10 mouse cellular contexts compared by ENCODE assay signal in genomic region chr3:120886063-120886841, GRCm38 (mm10).
A peak's percentile ranks its signal among the peaks of the same experiment; 100 is the strongest.
DNase-seq lines count a peak whose midpoint lies in the region; ATAC-seq and TF ChIP-seq lines count a peak whose summit lies in the region.
"Had no signal": no experiment of that assay in that cellular context is flagged by ENCODE, and none has a peak within 500 bp of the region (broad histone marks: within the 10 kb centered on the region; RNA-seq: fewer than 3 reads in every experiment).

No protein-coding gene starts in this region.

- H3K4me3 ChIP-seq in heart, embryonic 12.5 days, result no peak overlapping the region
- peak overlapping the region; percentile 5; the same call in 1 of the 2 replicates for H3K4me3 ChIP-seq in forebrain, postnatal 0 days (ENCODE audit: low read depth, low read length)
- H3K4me3 ChIP-seq: megakaryocyte, embryonic 14.5 days had no signal

- 49% methylated on average over 20 of the region's 20 CpGs for WGBS in heart, embryonic 12.5 days
- WGBS in forebrain, postnatal 0 days, result 53% methylated on average over 20 of the region's 20 CpGs

- H3K36me3 ChIP-seq in heart, embryonic 12.5 days, result no peaks in the 10 kb centered on the region
- H3K36me3 ChIP-seq in forebrain, postnatal 0 days (ENCODE audit: insufficient read depth), result no peaks in the 10 kb centered on the region

- no peak for TF ChIP-seq CTCF in forebrain, postnatal 0 days (IDR thresholded peaks at IDR 0.05; ENCODE audit: low read depth)

- H3K27me3 ChIP-seq in heart, embryonic 12.5 days (replicated peaks), result no peaks in the 10 kb centered on the region
- H3K27me3 ChIP-seq in forebrain, postnatal 0 days (ENCODE audit: insufficient read depth, low read length), result no peaks in the 10 kb centered on the region; the same call in 1 of the 2 replicates
- H3K27me3 ChIP-seq: megakaryocyte, embryonic 14.5 days had no signal

- H3K4me2 ChIP-seq in heart, embryonic 12.5 days, result peak overlapping the region; percentile 45
- peak overlapping the region; percentile 30 for H3K4me2 ChIP-seq in forebrain, postnatal 0 days (ENCODE audit: low read depth)

- no peaks in the 10 kb centered on the region for H3K9me3 ChIP-seq in heart, embryonic 12.5 days (replicated peaks)
- no peaks in the 10 kb centered on the region for H3K9me3 ChIP-seq in forebrain, postnatal 0 days (ENCODE audit: low read length)

- ATAC-seq in heart, embryonic 12.5 days (ENCODE audit: insufficient number of reproducible peaks, low FRiP score), result no peak; the same call in 1 of the 2 replicates
- peak; percentile 86 for ATAC-seq in forebrain, postnatal 0 days

- no peak for DNase-seq in heart, adult 9 months (ENCODE audit: low spot score in 2 of 2)
- peak; percentile 75 for DNase-seq in cerebellum, adult 11-12 months
- DNase-seq in forebrain, postnatal 0 days, result peak; percentile 74
- peak; percentile 73 to 94 for DNase-seq in left cerebral cortex, postnatal 25 days (ENCODE audit: low spot score in 2 of 2)
- no peak for DNase-seq in urinary bladder, postnatal 36 days (ENCODE audit: low spot score in 2 of 2)
- DNase-seq in kidney, postnatal 10 days, result no peak
- DNase-seq in thymus, postnatal 14 days, result no peak
- DNase-seq: adrenal gland, postnatal 36 days had no signal

- intact Hi-C loops in left cerebral cortex, postnatal 25 days (cut with DNase I), result loop anchor here (1.0 to 5.0 kb wide), 4 partner anchors 97 to 445 kb away; no protein-coding TSS in a partner anchor

- H3K9ac ChIP-seq in heart, embryonic 12.5 days, result no peak overlapping the region
- no peak overlapping the region for H3K9ac ChIP-seq in forebrain, postnatal 0 days

- H3K27ac ChIP-seq in heart, embryonic 12.5 days (ENCODE audit: poor library complexity, severe bottlenecking), result no peak overlapping the region
- peak overlapping the region; percentile 50 for H3K27ac ChIP-seq in forebrain, postnatal 0 days (ENCODE audit: low read depth, low read length)

- no peaks in the 10 kb centered on the region for H3K4me1 ChIP-seq in heart, embryonic 12.5 days (replicated peaks)
- H3K4me1 ChIP-seq in forebrain, postnatal 0 days (ENCODE audit: insufficient read depth), result peaks cover 5% of the 10 kb centered on the region; the same call in 1 of the 2 replicates
- H3K4me1 ChIP-seq: megakaryocyte, embryonic 14.5 days had no signal

Comparison
In these comparisons a context has a peak if more than half of its experiments do, and no peak if none do; other contexts are left out.
1. DNase-seq: peak in cerebellum, adult 11-12 months (single experiment), forebrain, postnatal 0 days (single experiment) and left cerebral cortex, postnatal 25 days (2 of 2); none in heart, adult 9 months (0 of 2), urinary bladder, postnatal 36 days (0 of 2), kidney, postnatal 10 days (single experiment) and thymus, postnatal 14 days (single experiment).